Mouse (Mus musculus) hindbrain, postnatal 0 days (tissue): ENCODE measurements around the gene Comp. TPM values are rescaled to one million over a fixed set of nuclear protein-coding genes. Genes with fewer than 3 reads are reported as not detected.

ENCODE experiments used
- ATAC-seq: fragments of 200-750 bp; cut with Nextera tagmentation; 2 replicates; pipeline ENCODE4 v1.8.0; 2017; ENCODE audit warnings: mild to moderate bottlenecking, moderate TSS enrichment, moderate library complexity
- DNase-seq: peaks from one replicate; pipeline ENCODE4 v3.0.0-alpha.2; 2015; ENCODE audit warnings: low spot score
- H3K27ac ChIP-seq: fragments of 300-500 bp; sonication (generic); 2 replicates; pipeline ENCODE4 v1.5.1; 2014; ENCODE audit warnings: mild to moderate bottlenecking
- H3K27me3 ChIP-seq: fragments of 300-500 bp; sonication (generic); 2 replicates; pipeline ENCODE4 v1.6.1; 2014; ENCODE audit warnings: low read length, mixed read lengths; ENCODE audit not compliant: insufficient read depth
- H3K36me3 ChIP-seq: fragments of 300-500 bp; sonication (generic); 2 replicates; pipeline ENCODE4 v1.6.1; 2014; ENCODE audit warnings: low read length, mixed read lengths; ENCODE audit not compliant: insufficient read depth
- H3K4me1 ChIP-seq: fragments of 300-500 bp; sonication (generic); 2 replicates; pipeline ENCODE4 v1.6.1; 2014; ENCODE audit warnings: antibody characterized with exemption, low read length, mixed read lengths; ENCODE audit not compliant: insufficient read depth
- H3K4me2 ChIP-seq: fragments of 300-500 bp; sonication (generic); 2 replicates; pipeline ENCODE4 v1.6.1; 2014; ENCODE audit warnings: low read depth, mild to moderate bottlenecking, low read length, moderate library complexity, mixed read lengths
- H3K4me3 ChIP-seq: fragments of 300-500 bp; sonication (generic); 2 replicates; pipeline ENCODE4 v1.5.1; 2014; ENCODE audit warnings: low read length
- H3K9ac ChIP-seq: fragments of 300-500 bp; sonication (generic); replicated peaks from 2 replicates; pipeline ENCODE4 v1.6.1; 2014; ENCODE audit warnings: mild to moderate bottlenecking, low read length, moderate library complexity, mixed read lengths
- H3K9me3 ChIP-seq: fragments of 300-500 bp; sonication (generic); 2 replicates; pipeline ENCODE4 v1.6.1; 2016; ENCODE audit warnings: low read length, mixed read lengths
- CTCF ChIP-seq: IDR thresholded peaks from 2 replicates; pipeline ENCODE4 v1.5.1; 2016; ENCODE audit warnings: antibody characterized with exemption, control low read depth, low read depth
- WGBS: fragments of 180-500 bp; shearing (Covaris S2); extraction: QIAGEN DNeasy Blood & Tissue Kit; methylation state at CpG from one replicate; pipeline ENCODE4 v1.1.7; 2014; 5-methylcytosine and 5-hydroxymethylcytosine counted together
- polyA plus RNA-seq: library from polyadenylated mRNA; unstranded; fragments of >200 nt; fragmentation: Nextera tagmentation; extraction: Ambion mirVana; gene quantifications from 2 replicates; pipeline ENCODE4 v1.2.1, GENCODE M21; 2015
- total RNA-seq: library from RNA; depleted of rRNA; stranded (reverse); fragments of >200 nt; gene quantifications from 2 replicates; pipeline ENCODE4 v1.2.3, GENCODE M21; 2014

Gene Comp
- total and polyA plus RNA-seq, 2 experiments from 2014 or later = 0.21 to 0.25 TPM

DNA sequence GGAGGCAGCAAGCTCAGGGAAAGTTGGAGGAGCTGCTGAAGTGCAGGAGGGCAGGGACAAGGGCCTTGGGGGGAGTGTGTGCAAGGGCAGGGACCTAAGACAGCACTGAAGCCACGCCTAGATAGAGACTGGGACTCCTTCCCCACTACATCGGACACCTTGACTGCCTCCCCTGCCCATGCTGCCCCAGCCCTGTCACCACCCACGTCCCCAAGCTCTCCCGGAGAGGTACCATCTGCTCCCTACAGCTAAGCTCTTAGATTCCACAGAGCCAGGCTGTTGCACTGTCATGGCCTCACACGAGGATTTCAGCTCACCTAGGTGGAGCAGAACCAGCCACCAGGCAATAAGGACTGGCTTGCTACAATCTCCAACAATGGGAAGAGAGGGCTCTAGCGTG is 43.6 kb downstream of the Comp start:
- 45% methylated on average over 6 of the region's 6 CpGs for WGBS
- TF ChIP-seq CTCF = no peak
- ATAC-seq (no peak), DNase-seq (no peak)
- Histone ChIP-seq H3K4me3 (no peak overlapping the region), H3K4me2 (no peak overlapping the region), H3K9me3 (no peaks in the 10 kb centered on the region), H3K4me1 (peaks cover 19% of the 10 kb centered on the region), H3K9ac (no peak overlapping the region; the same call in 1 of the 2 replicates), H3K27me3 (no peaks in the 10 kb centered on the region), H3K27ac (peak overlapping the region; percentile 60; the same call in 1 of the 2 replicates), H3K36me3 (no peaks in the 10 kb centered on the region)

DNA sequence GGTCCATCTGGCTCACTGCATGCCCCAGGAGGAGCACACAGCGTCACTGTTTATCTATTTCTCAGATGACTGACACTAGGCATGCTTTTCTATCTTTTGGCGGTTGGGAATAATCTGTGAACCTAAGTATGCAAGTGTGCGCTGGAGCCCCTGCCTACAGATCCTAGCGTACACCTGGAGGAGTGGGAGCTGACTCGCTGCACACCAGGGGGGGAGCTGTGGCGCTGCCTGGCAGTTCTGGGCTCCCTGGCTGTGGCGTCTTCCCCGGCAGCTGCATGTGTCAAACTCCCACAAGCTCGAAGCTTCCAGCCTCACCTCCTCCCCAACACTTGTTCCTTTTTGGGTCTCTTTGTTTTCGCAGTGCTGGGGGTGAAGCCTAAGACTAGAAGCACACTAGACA is 44.6 kb downstream of the Comp start:
- WGBS = 44% methylated on average over 10 of the region's 10 CpGs
- DNase-seq (peak; percentile 21), ATAC-seq (no peak)
- no peaks in the 10 kb centered on the region for H3K36me3 ChIP-seq
- no peaks in the 10 kb centered on the region for H3K27me3 ChIP-seq
- no peak overlapping the region for H3K4me2 ChIP-seq
- H3K4me3 ChIP-seq = no peak overlapping the region
- H3K27ac ChIP-seq = 0 out of 2 replicates have a peak overlapping the region, but pooled peaks have one; percentile 2
- peaks cover 19% of the 10 kb centered on the region for H3K4me1 ChIP-seq
- H3K9me3 ChIP-seq = no peaks in the 10 kb centered on the region
- TF ChIP-seq CTCF = peak; percentile 26
- peak overlapping the region; percentile 17; the same call in 1 of the 2 replicates for H3K9ac ChIP-seq

DNA sequence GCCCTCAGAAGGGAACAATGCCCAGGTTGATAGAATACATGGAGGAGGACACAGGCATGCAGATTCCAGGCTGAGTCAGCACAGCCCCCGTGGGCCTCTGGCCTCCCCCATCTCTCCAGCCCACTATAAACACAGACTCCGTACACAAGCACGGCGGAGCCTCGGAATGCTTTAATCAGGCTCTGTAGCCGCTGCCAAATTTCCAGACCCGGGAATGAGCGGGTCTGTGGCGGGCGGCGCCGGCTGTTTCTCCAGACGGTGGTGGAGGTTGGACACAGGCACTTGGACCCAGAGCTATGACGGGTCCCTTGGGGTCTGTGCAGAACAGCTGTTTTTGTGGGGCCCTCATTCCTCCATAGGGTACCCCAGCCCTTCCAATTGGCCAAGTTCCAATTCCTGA is 45.6 kb downstream of the Comp start:
- H3K4me2 ChIP-seq = no peak overlapping the region
- no peak for TF ChIP-seq CTCF
- H3K9me3 ChIP-seq = no peaks in the 10 kb centered on the region
- no peak overlapping the region for H3K27ac ChIP-seq
- H3K4me3 ChIP-seq = no peak overlapping the region
- 30% methylated on average over 14 of the region's 14 CpGs for whole genome bisulfite sequencing
- H3K36me3 ChIP-seq = no peaks in the 10 kb centered on the region
- peaks cover 19% of the 10 kb centered on the region for H3K4me1 ChIP-seq
- DNase-seq (peak; percentile 53), ATAC-seq (no peak)
- no peak overlapping the region for H3K9ac ChIP-seq
- H3K27me3 ChIP-seq = no peaks in the 10 kb centered on the region

DNA sequence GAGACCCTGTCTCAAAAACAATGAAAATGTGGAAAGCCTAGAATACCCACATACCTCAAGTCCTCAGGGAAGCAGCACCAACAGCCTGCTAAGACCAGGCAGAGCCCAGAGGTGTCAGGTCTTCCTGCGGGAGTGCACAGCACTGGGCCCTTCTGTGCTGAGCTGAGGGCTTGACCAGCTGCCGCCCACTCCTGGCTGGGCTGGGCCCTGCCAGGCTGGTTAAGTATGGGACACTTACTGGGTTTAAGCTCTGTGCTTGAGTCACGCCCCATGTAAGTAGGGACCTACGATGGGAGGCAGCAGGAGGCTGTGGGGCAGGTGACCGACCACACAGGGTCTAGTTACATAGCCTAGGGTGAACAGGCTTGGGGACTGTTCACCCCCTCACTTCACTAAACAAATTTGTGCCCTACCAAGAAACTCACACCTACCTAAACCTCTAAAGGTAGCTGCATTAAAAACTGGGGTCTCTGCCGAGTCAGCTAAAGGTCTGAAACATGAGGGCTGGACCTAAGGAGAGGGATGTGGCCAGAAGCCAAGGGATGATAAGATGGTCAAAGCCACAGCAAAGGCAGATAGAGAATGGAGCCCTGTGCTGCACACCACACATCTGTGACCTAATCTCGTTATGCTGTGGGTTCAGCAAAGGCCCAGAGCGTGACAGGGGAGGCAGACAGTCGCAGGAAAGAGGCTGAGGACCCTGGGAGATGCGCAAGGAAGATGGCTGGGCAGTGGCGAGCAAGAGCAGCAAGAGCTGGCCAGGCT is 46.7 kb downstream of the Comp start:
- Histone ChIP-seq H3K27ac (no peak overlapping the region), H3K36me3 (no peaks in the 10 kb centered on the region), H3K4me3 (no peak overlapping the region), H3K4me1 (peaks cover 19% of the 10 kb centered on the region), H3K27me3 (no peaks in the 10 kb centered on the region), H3K9me3 (no peaks in the 10 kb centered on the region), H3K4me2 (no peak overlapping the region), H3K9ac (no peak overlapping the region)
- ATAC-seq (no peak), DNase-seq (no peak)
- WGBS = 75% methylated on average over 11 of the region's 11 CpGs
- TF ChIP-seq CTCF = no peak

DNA sequence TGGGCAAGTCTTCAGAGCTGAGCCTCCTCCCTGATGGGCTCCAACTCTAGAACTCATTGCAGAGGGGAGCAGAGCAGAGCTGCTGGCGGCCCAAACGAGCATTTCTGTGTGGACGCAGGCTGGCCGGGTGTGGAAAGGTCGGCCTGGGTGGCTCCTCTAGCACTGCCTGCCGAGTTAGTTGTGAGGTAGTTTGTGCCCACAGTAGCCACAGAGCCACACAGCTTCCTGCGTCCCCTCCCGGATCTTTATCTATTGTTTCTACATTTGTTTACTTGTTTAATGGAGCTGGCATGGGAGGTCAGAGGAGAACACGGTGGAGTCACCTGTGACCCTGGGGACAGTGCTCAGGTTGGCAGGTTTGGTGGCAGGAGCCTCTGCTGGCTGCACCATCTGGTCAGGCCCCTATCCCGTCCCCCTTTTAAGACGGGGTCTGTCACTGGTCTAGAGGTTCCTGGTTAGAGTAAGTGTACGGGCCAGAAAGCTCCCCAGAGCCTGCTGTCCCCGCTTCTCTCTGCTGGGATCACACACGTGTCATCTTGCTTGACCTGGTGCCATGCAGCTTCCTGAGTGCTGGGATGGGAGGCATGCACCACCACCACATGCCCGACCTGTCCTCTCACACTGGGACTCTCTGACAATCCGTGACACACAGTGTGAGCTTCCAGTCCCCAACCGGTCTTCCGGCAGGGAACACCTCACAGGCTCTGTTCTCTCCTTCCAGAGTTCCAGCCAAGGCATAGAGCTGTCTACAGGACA is 48.2 kb downstream of the Comp start:
- no peak overlapping the region for H3K27ac ChIP-seq
- TF ChIP-seq CTCF = no peak
- WGBS = 82% methylated on average over 18 of the region's 18 CpGs

DNA sequence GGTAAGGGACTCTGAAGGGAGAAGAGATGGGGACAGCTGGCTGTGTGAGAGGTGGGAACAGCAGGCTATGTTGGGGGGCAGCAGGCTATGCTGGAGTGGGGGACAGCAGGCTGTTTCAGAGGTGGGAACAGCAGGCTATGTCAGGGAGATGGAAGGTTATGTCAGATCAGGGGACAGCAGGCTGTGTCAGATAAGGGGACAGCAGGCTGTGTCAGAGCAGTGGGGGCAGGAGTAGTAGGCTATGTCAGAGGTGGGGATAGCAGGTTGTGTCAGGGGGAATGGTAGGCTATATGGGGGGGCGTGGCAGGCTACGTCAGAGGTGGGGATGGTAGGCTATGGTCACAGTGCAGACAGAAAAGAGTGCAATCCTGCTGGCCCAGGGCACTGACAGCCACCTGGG is 49.4 kb downstream of the Comp start:
- no peak for TF ChIP-seq CTCF
- H3K9ac ChIP-seq = no peak overlapping the region
- no peak for ATAC-seq
- H3K27ac ChIP-seq = no peak overlapping the region
- WGBS = 84% methylated on average over 2 of the region's 2 CpGs
- H3K4me3 ChIP-seq = no peak overlapping the region
- H3K9me3 ChIP-seq = no peaks in the 10 kb centered on the region
- no peaks in the 10 kb centered on the region for H3K36me3 ChIP-seq
- peaks cover 11% of the 10 kb centered on the region; the same call in 1 of the 2 replicates for H3K4me1 ChIP-seq
- H3K4me2 ChIP-seq = no peak overlapping the region
- no peak for DNase-seq
- H3K27me3 ChIP-seq = no peaks in the 10 kb centered on the region

More for the DNA sequence above, 48.2 kb downstream of the Comp start:
- no peaks in the 10 kb centered on the region for H3K27me3 ChIP-seq
- H3K4me1 ChIP-seq = peaks cover 16% of the 10 kb centered on the region
- ATAC-seq = no peak
- no peaks in the 10 kb centered on the region for H3K36me3 ChIP-seq
- DNase-seq = no peak
- no peak overlapping the region for H3K4me2 ChIP-seq
- H3K4me3 ChIP-seq = no peak overlapping the region
- no peak overlapping the region for H3K9ac ChIP-seq
- H3K9me3 ChIP-seq = no peaks in the 10 kb centered on the region
